Mouse (Mus musculus): ENCODE measurements at regions not wholly inside any gene's neighbourhood (a gene's known extent, or its start where the extent isn't known, plus 50 kb on each side); places are given as distances from the start of the nearest gene placed in this dataset.

- H3K27me3 ChIP-seq (ENCODE audit: control insufficient read depth, insufficient read depth, low read length): no peaks in the 10 kb centered on the region
- H3K9me3 ChIP-seq (ENCODE audit: control insufficient read depth, low read length): no peaks in the 10 kb centered on the region
- H3K36me3 ChIP-seq (replicated peaks; ENCODE audit: control insufficient read depth, insufficient read depth): no peaks in the 10 kb centered on the region
- ATAC-seq (ENCODE audit: low FRiP score) (no peak), DNase-seq (ENCODE audit: low spot score) (no peak)
- no peak overlapping the region for H3K4me2 ChIP-seq (replicated peaks)
- H3K9ac ChIP-seq: no peak overlapping the region
- H3K27ac ChIP-seq: no peak overlapping the region
- WGBS: 70% methylated on average over 2 of the region's 2 CpGs
- no peaks in the 10 kb centered on the region for H3K4me1 ChIP-seq (replicated peaks; ENCODE audit: control insufficient read depth, insufficient read depth, low read length)
- no peak overlapping the region for H3K4me3 ChIP-seq (replicated peaks; ENCODE audit: low read length)
Measured at GRCm38 (mm10) chr2:45588248-45588647, 471.1 kb upstream of the Zeb2 start.

DNA sequence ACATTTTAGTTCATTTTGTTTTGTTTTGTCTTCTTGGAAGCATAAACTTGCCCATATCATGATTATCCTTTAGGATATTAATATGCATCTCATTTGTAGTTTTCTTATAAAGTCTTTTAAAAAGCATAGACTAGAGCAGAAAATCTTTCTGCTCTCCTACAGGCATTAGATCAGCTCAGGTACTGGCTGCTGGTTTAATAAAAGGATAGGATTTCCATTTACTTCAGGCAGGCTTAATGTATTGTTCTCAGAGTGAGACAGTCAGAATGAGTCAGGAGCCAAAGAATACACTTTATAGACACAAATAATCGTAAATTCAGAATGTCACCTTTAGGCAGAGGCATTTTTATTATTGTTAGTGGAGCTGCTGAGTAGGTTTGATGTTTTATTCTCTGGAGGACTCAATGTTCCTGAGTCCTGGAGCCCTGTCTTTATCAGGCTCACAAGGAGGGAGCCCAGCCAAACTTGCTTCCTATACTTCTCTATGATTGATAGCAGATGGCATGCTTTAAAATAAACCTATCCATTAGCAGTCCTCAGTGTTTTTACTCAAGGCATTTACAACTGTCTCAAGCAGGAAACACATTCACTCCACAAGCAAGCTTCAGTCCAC lies 469.5 kb upstream of the Zeb2 start:
- Histone ChIP-seq H3K9me3 (ENCODE audit: control insufficient read depth, low read length) (no peaks in the 10 kb centered on the region), H3K27ac (no peak overlapping the region), H3K27me3 (ENCODE audit: control insufficient read depth, insufficient read depth, low read length) (no peaks in the 10 kb centered on the region), H3K4me2 (replicated peaks) (no peak overlapping the region), H3K4me1 (replicated peaks; ENCODE audit: control insufficient read depth, insufficient read depth, low read length) (no peaks in the 10 kb centered on the region), H3K4me3 (replicated peaks; ENCODE audit: low read length) (no peak overlapping the region), H3K9ac (no peak overlapping the region), H3K36me3 (replicated peaks; ENCODE audit: control insufficient read depth, insufficient read depth) (no peaks in the 10 kb centered on the region)
- 69% methylated on average over 1 of the region's 1 CpGs for WGBS
- no peak for ATAC-seq (ENCODE audit: low FRiP score)
- no peak for DNase-seq (ENCODE audit: low spot score)

GRCm38 (mm10) chr2:45581549-45581925 lies 464.3 kb upstream of the Zeb2 start:
- Histone ChIP-seq H3K4me3 (replicated peaks; ENCODE audit: low read length) (no peak overlapping the region), H3K4me2 (replicated peaks) (no peak overlapping the region), H3K4me1 (replicated peaks; ENCODE audit: control insufficient read depth, insufficient read depth, low read length) (no peaks in the 10 kb centered on the region), H3K27ac (no peak overlapping the region), H3K9me3 (ENCODE audit: control insufficient read depth, low read length) (no peaks in the 10 kb centered on the region), H3K36me3 (replicated peaks; ENCODE audit: control insufficient read depth, insufficient read depth) (no peaks in the 10 kb centered on the region), H3K27me3 (ENCODE audit: control insufficient read depth, insufficient read depth, low read length) (no peaks in the 10 kb centered on the region), H3K9ac (no peak overlapping the region)
- ATAC-seq (ENCODE audit: low FRiP score) (no peak), DNase-seq (ENCODE audit: low spot score) (no peak)
- 83% methylated on average over 4 of the region's 4 CpGs for WGBS

DNA sequence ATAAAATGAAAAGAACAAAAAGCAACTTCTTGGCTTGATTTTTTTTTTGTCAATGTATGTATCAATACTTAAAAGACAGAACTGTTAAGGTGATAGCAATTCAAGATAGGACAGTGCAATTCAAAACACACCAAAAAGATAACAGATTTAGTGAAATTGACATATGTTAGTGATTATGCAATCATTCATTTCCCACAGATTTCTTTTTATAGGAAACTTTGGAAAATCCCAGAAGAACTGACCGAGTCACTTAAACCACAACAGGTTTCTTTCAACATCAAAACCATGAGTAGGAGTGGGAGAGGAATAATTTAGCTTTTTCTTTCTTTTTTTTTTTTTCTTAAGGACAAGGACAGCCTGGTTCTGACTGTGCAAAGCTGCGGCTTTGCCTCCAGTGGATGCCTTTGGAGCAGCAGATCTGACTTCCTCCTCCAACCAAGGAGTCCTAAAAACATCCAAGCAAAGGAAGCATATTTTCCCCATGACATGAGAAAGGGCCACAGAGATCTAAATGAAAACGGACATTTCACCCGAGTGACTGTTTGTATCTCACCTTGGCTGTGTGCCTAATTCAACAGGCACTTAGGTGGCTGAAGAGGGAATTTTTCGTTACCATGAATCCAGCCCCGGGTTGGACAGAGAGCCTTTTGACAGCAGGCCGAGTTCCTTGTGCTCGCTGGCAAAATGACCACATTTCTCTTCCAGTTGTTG lies 463.8 kb upstream of the Zeb2 start:
- DNase-seq (ENCODE audit: low spot score): no peak
- 78% methylated on average over 8 of the region's 8 CpGs for whole genome bisulfite sequencing
- no peaks in the 10 kb centered on the region for H3K4me1 ChIP-seq (replicated peaks; ENCODE audit: control insufficient read depth, insufficient read depth, low read length)
- H3K4me3 ChIP-seq (replicated peaks; ENCODE audit: low read length): no peak overlapping the region
- H3K36me3 ChIP-seq (replicated peaks; ENCODE audit: control insufficient read depth, insufficient read depth): no peaks in the 10 kb centered on the region
- H3K27me3 ChIP-seq (ENCODE audit: control insufficient read depth, insufficient read depth, low read length): no peaks in the 10 kb centered on the region
- no peak overlapping the region for H3K27ac ChIP-seq
- ATAC-seq (ENCODE audit: low FRiP score): no peak
- no peak overlapping the region for H3K4me2 ChIP-seq (replicated peaks)
- no peak overlapping the region for H3K9ac ChIP-seq
- no peaks in the 10 kb centered on the region for H3K9me3 ChIP-seq (ENCODE audit: control insufficient read depth, low read length)

- H3K4me3 ChIP-seq (replicated peaks; ENCODE audit: low read length): no peak overlapping the region
- H3K4me2 ChIP-seq (replicated peaks): no peak overlapping the region
- no peaks in the 10 kb centered on the region for H3K4me1 ChIP-seq (replicated peaks; ENCODE audit: control insufficient read depth, insufficient read depth, low read length)
- H3K27ac ChIP-seq: no peak overlapping the region
- DNase-seq (ENCODE audit: low spot score): no peak
- no peak for ATAC-seq (ENCODE audit: low FRiP score)
- 86% methylated on average over 3 of the region's 3 CpGs for WGBS
- no peaks in the 10 kb centered on the region for H3K36me3 ChIP-seq (replicated peaks; ENCODE audit: control insufficient read depth, insufficient read depth)
- H3K27me3 ChIP-seq (ENCODE audit: control insufficient read depth, insufficient read depth, low read length): no peaks in the 10 kb centered on the region
- H3K9ac ChIP-seq: no peak overlapping the region
- H3K9me3 ChIP-seq (ENCODE audit: control insufficient read depth, low read length): no peaks in the 10 kb centered on the region
Measured at GRCm38 (mm10) chr2:45572906-45573305, 455.7 kb upstream of the Zeb2 start.

DNA sequence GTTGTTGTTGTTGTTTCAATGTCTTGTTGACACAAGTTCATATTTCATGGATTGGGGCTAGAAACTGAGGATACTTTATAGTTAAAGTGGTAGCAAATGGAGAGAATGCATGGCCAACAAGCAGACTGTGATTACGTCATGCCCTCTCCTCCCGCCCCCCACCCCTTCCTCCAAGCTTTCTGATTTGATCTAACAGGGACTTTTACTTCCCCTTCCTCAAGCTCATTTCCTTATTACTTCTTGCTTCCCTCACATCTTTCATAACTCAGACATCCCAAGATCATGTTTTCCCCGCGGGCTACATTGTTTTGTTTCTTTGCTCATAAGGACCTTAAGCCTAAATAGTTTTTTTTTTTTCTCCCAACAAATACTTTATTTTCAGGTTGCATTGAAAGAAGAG lies 437.5 kb upstream of the Zeb2 start:
- 86% methylated on average over 4 of the region's 4 CpGs for WGBS
- DNase-seq (ENCODE audit: low spot score) (no peak), ATAC-seq (ENCODE audit: low FRiP score) (no peak)
- Histone ChIP-seq H3K27me3 (ENCODE audit: control insufficient read depth, insufficient read depth, low read length) (no peaks in the 10 kb centered on the region), H3K36me3 (replicated peaks; ENCODE audit: control insufficient read depth, insufficient read depth) (no peaks in the 10 kb centered on the region), H3K9me3 (ENCODE audit: control insufficient read depth, low read length) (no peaks in the 10 kb centered on the region), H3K4me1 (replicated peaks; ENCODE audit: control insufficient read depth, insufficient read depth, low read length) (no peaks in the 10 kb centered on the region), H3K27ac (no peak overlapping the region), H3K4me2 (replicated peaks) (no peak overlapping the region), H3K4me3 (replicated peaks; ENCODE audit: low read length) (no peak overlapping the region), H3K9ac (no peak overlapping the region)

DNA sequence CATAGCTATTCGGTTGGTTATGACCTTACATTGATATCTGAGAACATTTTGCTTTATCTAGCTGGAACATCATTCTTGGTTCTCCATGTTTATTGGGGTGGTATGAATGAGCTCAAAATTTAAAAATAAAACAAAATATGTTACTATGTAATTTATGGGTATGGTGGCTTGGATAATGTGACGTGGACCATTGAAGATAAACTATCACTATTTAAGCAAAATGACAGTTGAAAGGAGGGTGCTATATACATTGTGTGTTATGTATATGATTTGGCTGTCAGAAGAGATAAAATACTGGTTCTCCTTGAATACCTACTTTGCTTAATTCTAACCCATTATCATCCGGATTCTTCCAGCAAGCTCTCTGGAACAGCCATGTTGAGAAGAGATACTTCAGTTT lies 424.2 kb upstream of the Zeb2 start:
- no peaks in the 10 kb centered on the region for H3K36me3 ChIP-seq (replicated peaks; ENCODE audit: control insufficient read depth, insufficient read depth)
- ATAC-seq (ENCODE audit: low FRiP score) (no peak), DNase-seq (ENCODE audit: low spot score) (no peak)
- H3K4me2 ChIP-seq (replicated peaks): no peak overlapping the region
- no peak overlapping the region for H3K27ac ChIP-seq
- no peak overlapping the region for H3K4me3 ChIP-seq (replicated peaks; ENCODE audit: low read length)
- no peak overlapping the region for H3K9ac ChIP-seq
- no peaks in the 10 kb centered on the region for H3K9me3 ChIP-seq (ENCODE audit: control insufficient read depth, low read length)
- no peaks in the 10 kb centered on the region for H3K4me1 ChIP-seq (replicated peaks; ENCODE audit: control insufficient read depth, insufficient read depth, low read length)
- 92% methylated on average over 3 of the region's 3 CpGs for WGBS
- no peaks in the 10 kb centered on the region for H3K27me3 ChIP-seq (ENCODE audit: control insufficient read depth, insufficient read depth, low read length)

- H3K27me3 ChIP-seq (ENCODE audit: control insufficient read depth, insufficient read depth, low read length): no peaks in the 10 kb centered on the region
- no peak overlapping the region for H3K4me3 ChIP-seq (replicated peaks; ENCODE audit: low read length)
- H3K4me2 ChIP-seq (replicated peaks): no peak overlapping the region
- ATAC-seq (ENCODE audit: low FRiP score) (no peak), DNase-seq (ENCODE audit: low spot score) (no peak)
- no peaks in the 10 kb centered on the region for H3K4me1 ChIP-seq (replicated peaks; ENCODE audit: control insufficient read depth, insufficient read depth, low read length)
- no peaks in the 10 kb centered on the region for H3K36me3 ChIP-seq (replicated peaks; ENCODE audit: control insufficient read depth, insufficient read depth)
- WGBS: 88% methylated on average over 12 of the region's 12 CpGs
- no peak overlapping the region for H3K9ac ChIP-seq
- H3K27ac ChIP-seq: no peak overlapping the region
- H3K9me3 ChIP-seq (ENCODE audit: control insufficient read depth, low read length): no peaks in the 10 kb centered on the region
Measured at GRCm38 (mm10) chr2:45538950-45539349, 421.8 kb upstream of the Zeb2 start.

DNA sequence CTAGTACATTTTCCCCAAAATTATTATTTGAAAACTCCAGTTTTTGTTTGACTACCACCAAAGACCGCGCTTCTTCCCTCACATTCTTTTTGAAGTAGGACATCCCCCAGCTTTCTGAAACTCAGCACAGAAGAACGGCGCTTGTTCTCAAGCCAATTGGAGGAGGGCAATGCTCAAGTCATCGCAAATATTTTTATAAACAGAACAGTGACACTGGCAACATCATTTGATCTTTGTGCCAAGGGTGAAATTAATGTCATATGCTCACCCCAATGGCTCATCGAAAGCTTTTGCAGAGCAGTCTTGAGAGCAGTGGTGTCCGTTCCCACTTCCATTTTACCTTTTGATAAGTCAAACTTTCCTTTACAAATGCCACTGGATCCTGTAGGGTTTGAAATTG lies 420.5 kb upstream of the Zeb2 start:
- Histone ChIP-seq H3K4me2 (replicated peaks) (no peak overlapping the region), H3K9me3 (ENCODE audit: control insufficient read depth, low read length) (no peaks in the 10 kb centered on the region), H3K4me1 (replicated peaks; ENCODE audit: control insufficient read depth, insufficient read depth, low read length) (no peaks in the 10 kb centered on the region), H3K36me3 (replicated peaks; ENCODE audit: control insufficient read depth, insufficient read depth) (no peaks in the 10 kb centered on the region), H3K4me3 (replicated peaks; ENCODE audit: low read length) (no peak overlapping the region), H3K27ac (no peak overlapping the region), H3K9ac (no peak overlapping the region), H3K27me3 (ENCODE audit: control insufficient read depth, insufficient read depth, low read length) (no peaks in the 10 kb centered on the region)
- 90% methylated on average over 7 of the region's 7 CpGs for WGBS
- ATAC-seq (ENCODE audit: low FRiP score): no peak
- no peak for DNase-seq (ENCODE audit: low spot score)

- H3K27me3 ChIP-seq (ENCODE audit: control insufficient read depth, insufficient read depth, low read length): no peaks in the 10 kb centered on the region
- ATAC-seq (ENCODE audit: low FRiP score) (no peak), DNase-seq (ENCODE audit: low spot score) (no peak)
- H3K4me3 ChIP-seq (replicated peaks; ENCODE audit: low read length): no peak overlapping the region
- H3K27ac ChIP-seq: no peak overlapping the region
- H3K9ac ChIP-seq: no peak overlapping the region
- H3K36me3 ChIP-seq (replicated peaks; ENCODE audit: control insufficient read depth, insufficient read depth): no peaks in the 10 kb centered on the region
- no peak overlapping the region for H3K4me2 ChIP-seq (replicated peaks)
- no peaks in the 10 kb centered on the region for H3K4me1 ChIP-seq (replicated peaks; ENCODE audit: control insufficient read depth, insufficient read depth, low read length)
- 57% methylated on average over 5 of the region's 5 CpGs for WGBS
- no peaks in the 10 kb centered on the region for H3K9me3 ChIP-seq (ENCODE audit: control insufficient read depth, low read length)
Measured at GRCm38 (mm10) chr2:45534806-45535205, 417.6 kb upstream of the Zeb2 start.
